Mouse (Mus musculus) spleen, postnatal 36 days (tissue): ENCODE measurements around the gene E330034G19Rik.
A peak's percentile ranks its signal among the peaks of the same experiment; 100 is the strongest.
"Not testable (repeated sequence)": the region's sequence is repeated elsewhere in the genome, so short reads cannot be mapped to it uniquely, and the experiment has no call there.

ENCODE experiments used
- DNase-seq, 2 experiments: peaks; one replicate each; pipeline ENCODE4 v3.0.0; 2022; ENCODE audit warnings: low spot score in 2 of 2, mixed read lengths in 1 of 2

The E330034G19Rik gene

GRCm38 (mm10) chr14:24347007-24347406, 54.0 kb downstream of the E330034G19Rik start:
- not testable (repeated sequence) for DNase-seq

- peak; percentile 2 to 9 for DNase-seq
Measured at GRCm38 (mm10) chr14:24358295-24358951, 65.4 kb downstream of the E330034G19Rik start.
